Mouse (Mus musculus): ENCODE measurements around the gene Orai2.
"Not testable (repeated sequence)": the region's sequence is repeated elsewhere in the genome, so short reads cannot be mapped to it uniquely, and the experiment has no call there.

Orai2 gene

DNA sequence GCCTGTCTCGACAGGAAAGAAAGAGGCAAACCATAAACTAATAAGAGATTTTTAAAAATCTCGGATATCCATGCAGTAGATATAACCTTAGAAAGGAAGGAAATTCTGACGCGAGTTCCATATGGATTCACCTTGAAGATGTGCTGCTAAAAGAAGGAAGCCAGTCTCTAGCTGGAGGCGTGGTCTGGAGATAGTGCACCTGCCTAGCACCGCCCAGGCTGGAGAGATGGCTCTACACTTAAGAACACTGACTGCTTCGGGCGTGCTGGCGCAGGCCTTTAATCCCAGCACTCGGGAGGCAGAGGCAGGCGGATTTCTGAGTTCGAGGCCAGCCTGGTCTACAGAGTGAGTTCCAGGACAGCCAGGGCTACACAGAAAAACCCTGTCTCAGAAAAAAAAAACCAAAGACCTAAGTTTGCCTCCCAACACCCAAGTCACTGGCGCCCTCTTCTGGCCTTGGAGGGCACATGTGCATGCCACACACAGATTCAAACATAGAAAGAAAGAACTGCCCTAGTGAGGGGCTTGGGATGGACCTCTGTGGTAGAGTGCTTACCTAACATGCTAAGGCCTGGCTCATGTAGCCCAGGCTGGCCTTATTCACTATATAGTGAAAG lies 32.7 kb downstream of the Orai2 start:
- peak; percentile 81 for DNase-seq (ENCODE audit: low spot score)

- peak; percentile 37 for DNase-seq (ENCODE audit: low spot score)
These were observed 34.1 kb downstream of the Orai2 start for GRCm38 (mm10) chr5:136136292-136136990.

GRCm38 (mm10) chr5:136135571-136136291 lies 34.8 kb downstream of the Orai2 start, which contains the start of the genes Lrwd1 and Alkbh4:
Lrwd1 (minus strand) TSS chr5:136136074.
Alkbh4 (plus strand) TSS chr5:136136146.
- DNase-seq (ENCODE audit: low spot score): peak; percentile 98

GRCm38 (mm10) chr5:136122165-136122564 lies 48.3 kb downstream of the Orai2 start:
- no peak for DNase-seq (ENCODE audit: low spot score)

DNA sequence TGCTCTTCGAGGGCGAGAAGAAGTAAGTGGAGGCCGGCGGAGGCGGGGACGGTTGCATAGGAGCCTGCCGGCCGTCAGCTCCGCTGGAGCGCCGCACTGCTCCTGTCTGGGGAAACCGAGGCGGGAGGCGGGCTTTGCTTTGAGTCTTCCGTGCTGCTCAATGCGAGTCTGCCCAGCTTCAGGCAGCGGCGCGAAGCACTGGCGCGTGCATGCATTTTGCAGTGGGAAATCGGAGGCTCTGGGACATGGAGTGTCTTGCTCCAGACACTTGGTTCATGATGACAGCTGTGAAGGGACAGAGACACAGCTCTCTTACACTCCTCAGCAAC lies 53.8 kb downstream of the Orai2 start:
- DNase-seq (ENCODE audit: low spot score): no peak

DNA sequence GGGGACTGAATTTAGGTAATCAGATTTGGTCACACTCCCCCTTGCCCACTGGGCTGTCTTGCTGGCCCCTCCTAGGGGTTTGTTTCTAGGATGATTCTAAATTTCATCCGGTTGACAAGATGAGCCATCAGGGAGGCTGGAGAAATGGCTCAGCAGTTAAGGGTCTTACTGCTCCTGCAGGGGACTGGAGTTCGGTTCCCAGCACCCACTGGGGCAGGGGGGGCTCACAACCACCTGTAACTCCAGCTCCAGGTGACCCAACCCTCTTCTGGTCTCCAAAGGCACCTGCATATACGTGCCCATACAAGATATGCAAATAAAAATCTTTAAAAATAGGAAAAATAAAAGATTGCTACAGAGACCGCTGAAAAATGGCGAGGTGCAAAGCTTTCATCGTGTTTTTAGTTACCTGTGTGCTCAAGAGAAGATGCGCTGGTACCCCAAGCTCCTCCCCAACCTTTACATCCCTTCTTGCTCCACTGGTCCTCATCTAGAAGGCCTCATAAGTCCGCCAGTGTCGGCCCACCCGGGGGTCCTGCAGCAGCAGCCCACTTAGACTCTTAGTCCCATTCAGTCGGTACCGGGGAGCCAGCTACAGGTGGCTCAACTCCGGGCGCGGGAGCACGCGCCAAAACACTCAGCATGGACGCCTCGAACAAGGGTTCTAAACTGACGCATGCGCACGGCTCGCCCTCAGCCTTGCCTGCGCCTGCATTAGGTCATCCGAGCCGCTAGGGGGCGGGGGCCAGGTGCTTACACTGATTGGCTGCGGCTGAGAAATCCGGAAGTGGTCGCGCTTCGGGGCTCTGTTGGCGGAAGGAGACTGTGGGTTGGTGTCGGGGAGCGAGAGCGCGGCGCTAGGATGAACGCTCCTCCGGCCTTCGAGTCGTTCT lies 54.4 kb downstream of the Orai2 start, which contains the start of gene Polr2j:
Gene Polr2j, plus strand, starts transcription at position 741 of the 893 bp plus-strand sequence.
- peak; percentile 97 for DNase-seq (ENCODE audit: low spot score)

DNA sequence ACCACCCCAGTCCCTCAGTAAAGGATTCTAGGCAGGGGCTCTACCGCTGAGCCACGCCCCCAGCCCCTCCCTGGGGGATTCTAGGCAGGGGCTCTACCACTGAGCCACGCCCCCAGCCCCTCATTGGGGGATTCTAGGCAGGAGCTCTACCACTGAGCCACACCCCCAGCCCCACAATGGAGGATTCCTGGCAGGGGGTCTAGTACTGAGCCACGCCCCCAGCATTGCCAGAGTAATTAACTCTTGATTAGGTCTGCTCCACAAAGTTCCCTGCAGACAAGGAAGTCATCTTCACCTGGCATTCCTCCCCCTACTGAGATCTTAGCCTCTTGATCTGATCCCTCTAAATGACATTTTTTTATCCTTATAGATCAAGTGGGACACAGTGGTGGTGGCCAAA lies 57.0 kb downstream of the Orai2 start:
- DNase-seq (ENCODE audit: low spot score): not testable (repeated sequence)

GRCm38 (mm10) chr5:136109042-136109441 lies 61.5 kb downstream of the Orai2 start:
- peak; percentile 48 for DNase-seq (ENCODE audit: low spot score)

- DNase-seq (ENCODE audit: low spot score): peak; percentile 50
These were observed 62.0 kb downstream of the Orai2 start for GRCm38 (mm10) chr5:136108486-136108885.

GRCm38 (mm10) chr5:136104511-136104910 lies 66.0 kb downstream of the Orai2 start:
- DNase-seq (ENCODE audit: low spot score): no peak

DNA sequence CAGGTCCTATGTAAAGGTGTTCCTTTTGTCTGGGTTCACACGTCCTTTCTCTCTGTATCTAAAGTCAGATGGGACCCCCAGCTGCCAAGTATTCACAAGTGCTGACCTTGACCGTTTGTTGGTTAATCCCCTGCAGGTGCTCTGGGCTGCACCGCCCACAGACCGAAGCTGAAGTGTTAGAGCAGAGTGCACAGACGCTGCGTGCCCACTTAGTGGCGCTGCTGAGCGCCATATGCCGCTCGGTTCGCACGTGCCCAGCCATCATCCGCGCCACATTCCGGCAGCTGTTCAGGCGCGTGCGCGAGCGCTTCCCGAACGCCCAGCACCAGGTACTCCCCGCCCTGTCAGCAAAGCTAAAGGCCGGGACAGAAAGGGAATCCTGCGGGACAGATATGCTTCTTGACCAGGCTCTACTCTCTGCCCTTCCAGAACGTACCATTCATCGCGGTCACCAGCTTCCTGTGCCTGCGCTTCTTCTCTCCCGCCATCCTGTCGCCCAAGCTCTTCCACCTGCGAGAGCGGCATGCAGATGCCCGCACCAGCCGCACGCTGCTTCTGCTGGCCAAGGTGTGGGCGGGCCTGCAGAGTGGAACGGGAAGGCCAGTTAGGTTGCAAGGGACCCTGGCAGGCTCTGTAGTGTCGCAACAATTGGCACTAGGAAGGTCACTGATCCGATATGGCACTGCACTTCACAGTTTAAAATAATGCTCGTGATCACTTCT lies 68.3 kb downstream of the Orai2 start:
- no peak for DNase-seq (ENCODE audit: low spot score)

DNA sequence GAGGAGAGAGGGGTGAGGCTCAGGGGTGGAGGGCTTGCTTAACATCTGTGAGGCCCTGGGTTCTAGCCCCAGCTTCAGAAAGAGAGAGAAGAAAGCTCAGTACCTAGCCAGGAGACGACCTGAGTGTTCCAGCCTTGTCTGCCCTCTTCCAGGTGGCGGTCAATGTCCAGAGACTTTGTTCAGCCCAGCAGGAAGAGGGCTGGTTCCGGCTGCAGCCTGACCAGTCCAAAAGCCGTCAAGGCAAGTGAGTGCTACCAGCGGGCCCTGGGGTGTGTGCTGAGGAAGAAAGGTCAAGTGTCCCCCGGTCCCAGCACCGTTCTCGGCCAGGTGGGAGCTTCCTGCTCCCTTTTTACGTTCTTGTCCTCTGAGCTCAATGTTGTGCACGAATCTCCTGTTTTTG lies 72.0 kb downstream of the Orai2 start:
- no peak for DNase-seq (ENCODE audit: low spot score)

All from adipocyte (in vitro differentiated cells).